Mouse (Mus musculus): ENCODE measurements around the gene Sp1. TPM values are rescaled to one million over a fixed set of nuclear protein-coding genes. Genes with fewer than 3 reads are reported as not detected.

Gene Sp1
- total and polyA plus RNA-seq, 3 experiments: 16.3 to 92.3 (median 47.2) TPM

- TF ChIP-seq CTCF (IDR thresholded peaks at IDR 0.05 in 2 of 3, conservative IDR thresholded peaks at IDR 0.05 in 1 of 3; ENCODE audit: control insufficient read depth in 1 of 3, insufficient read depth in 1 of 3, low read depth in 2 of 3, low read length in 3 of 3, poor library complexity in 1 of 3, severe bottlenecking in 1 of 3): peak; percentile 3 to 20 (median 18); a peak in 2 of 6 replicates
- no peak for TF ChIP-seq ZNF384 (IDR thresholded peaks at IDR 0.05; ENCODE audit: low read depth, low read length)
- peak in 1 of 2 experiments; percentile 20; a peak in 1 of 4 replicates for TF ChIP-seq EP300 (IDR thresholded peaks at IDR 0.05; ENCODE audit: low read depth in 1 of 2, low read length in 2 of 2)
- TF ChIP-seq NELFE (IDR thresholded peaks at IDR 0.05; ENCODE audit: low read depth, low read length): no peak
Measured at GRCm38 (mm10) chr15:102404608-102405488, 1.1 kb upstream of the Sp1 start (continued).

- Histone ChIP-seq H3K9me3 (replicated peaks; ENCODE audit: insufficient read depth, low read length) (no peaks in the 10 kb centered on the region), H3K4me1 (ENCODE audit: control insufficient read depth in 1 of 2, insufficient read depth in 2 of 2, low read length in 2 of 2) (peaks cover 5 to 21% of the 10 kb centered on the region in 2 experiments; a peak in 3 of 4 replicates), H3K4me3 (ENCODE audit: control insufficient read depth in 1 of 2, insufficient read depth in 1 of 2, low read depth in 2 of 2, low read length in 2 of 2) (peak overlapping the region; percentile 50 to 59), H3K9ac (ENCODE audit: control insufficient read depth, low read depth, low read length, poor library complexity, severe bottlenecking) (peak overlapping the region; percentile 65), H3K27me3 (ENCODE audit: control insufficient read depth in 1 of 2, insufficient read depth in 2 of 2, low read length in 2 of 2) (no peaks in the 10 kb centered on the region), H3K79me2 (ENCODE audit: control insufficient read depth, insufficient read depth, low read length, poor library complexity) (peaks cover 33% of the 10 kb centered on the region), H3K36me3 (ENCODE audit: control insufficient read depth in 1 of 2, insufficient read depth in 2 of 2, low read length in 2 of 2) (peaks cover 8 to 34% of the 10 kb centered on the region in 2 experiments), H3K27ac (ENCODE audit: control insufficient read depth, low read depth, low read length) (peak overlapping the region; percentile 44)
- TF ChIP-seq BHLHE40 (IDR thresholded peaks at IDR 0.05; ENCODE audit: borderline replicate concordance, low read depth, low read length) (0 out of 2 replicates have a peak, but pooled peaks have one; percentile 32), E2F4 (IDR thresholded peaks at IDR 0.05; ENCODE audit: borderline replicate concordance, low read depth, low read length) (no peak), MXI1 (IDR thresholded peaks at IDR 0.05; ENCODE audit: low read depth, low read length) (peak; percentile 43; the same call in 1 of the 2 replicates), MEF2A (IDR thresholded peaks at IDR 0.05; ENCODE audit: extremely low read depth, insufficient replicate concordance, low read depth, low read length, poor library complexity, severe bottlenecking) (no peak), RAD21 (IDR thresholded peaks at IDR 0.05; ENCODE audit: low read depth, low read length) (no peak), NRF1 (IDR thresholded peaks at IDR 0.05; ENCODE audit: insufficient read depth, low read depth, low read length, poor library complexity, severe bottlenecking) (no peak; the same call in 1 of the 2 replicates), MAZ (IDR thresholded peaks at IDR 0.05; ENCODE audit: low read depth, low read length) (peak; percentile 98), UBTF (IDR thresholded peaks at IDR 0.05; ENCODE audit: borderline replicate concordance, insufficient read depth, low read depth, low read length) (0 out of 2 replicates have a peak, but pooled peaks have one; percentile 37), RCOR1 (IDR thresholded peaks at IDR 0.05; ENCODE audit: low read depth, low read length) (no peak), ZKSCAN1 (IDR thresholded peaks at IDR 0.05; ENCODE audit: low read depth, low read length) (no peak), TCF12 (IDR thresholded peaks at IDR 0.05; ENCODE audit: low read depth, low read length) (0 out of 2 replicates have a peak, but pooled peaks have one; percentile 35), HCFC1 (IDR thresholded peaks at IDR 0.05; ENCODE audit: low read depth, low read length) (peak; percentile 70), USF1 (IDR thresholded peaks at IDR 0.05; ENCODE audit: low read depth, low read length) (0 out of 2 replicates have a peak, but pooled peaks have one; percentile 16), POLR2AphosphoS2 (IDR thresholded peaks at IDR 0.05; ENCODE audit: low read length) (no peak; the same call in 1 of the 2 replicates), ZNF384 (IDR thresholded peaks at IDR 0.05; ENCODE audit: low read depth, low read length) (no peak), ELF1 (IDR thresholded peaks at IDR 0.05; ENCODE audit: low read depth, low read length) (0 out of 2 replicates have a peak, but pooled peaks have one; percentile 13), CHD1 (IDR thresholded peaks at IDR 0.05; ENCODE audit: low read depth, low read length) (no peak), POLR2A (IDR thresholded peaks at IDR 0.05; ENCODE audit: control insufficient read depth in 1 of 2, insufficient read depth in 1 of 2, low read depth in 1 of 2, low read length in 2 of 2, poor library complexity in 1 of 2) (peak in 1 of 2 experiments; percentile 9; a peak in 2 of 4 replicates), MAX (IDR thresholded peaks at IDR 0.05; ENCODE audit: low read length) (peak; percentile 11; the same call in 1 of the 2 replicates), CHD2 (IDR thresholded peaks at IDR 0.05; ENCODE audit: low read length) (peak; percentile 66), EP300 (IDR thresholded peaks at IDR 0.05; ENCODE audit: low read depth in 1 of 2, low read length in 2 of 2) (no peak), SIN3A (IDR thresholded peaks at IDR 0.05; ENCODE audit: low read length) (peak; percentile 20; the same call in 1 of the 2 replicates), NELFE (IDR thresholded peaks at IDR 0.05; ENCODE audit: low read depth, low read length) (peak; percentile 52)
- DNase-seq (ENCODE audit: low read depth, low spot score): peak; percentile 94
Measured at GRCm38 (mm10) chr15:102406196-102406911, 411 bp downstream of the Sp1 start.
